25 mouse cellular contexts compared by ENCODE assay signal in genomic region chr5:103497061-103497460, GRCm38 (mm10).
"Had no signal": no experiment of that assay in that cellular context is flagged by ENCODE, and none has a peak within 500 bp of the region (broad histone marks: within the 10 kb centered on the region; RNA-seq: fewer than 3 reads in every experiment).

No protein-coding gene starts in this region.

- ATAC-seq: hindbrain, postnatal 0 days; intestine, embryonic 16.5 days; liver, postnatal 0 days had no signal

- H3K9ac ChIP-seq: heart, embryonic 12.5 days; hindbrain, embryonic 13.5 days; hindbrain, embryonic 15.5 days; kidney, embryonic 15.5 days; limb, embryonic 12.5 days; liver, embryonic 13.5 days; liver, embryonic 15.5 days; liver, postnatal 0 days had no signal

- DNase-seq: gastrocnemius, postnatal 14 days; gastrocnemius, postnatal 36 days; heart, adult 18-20 months; heart, postnatal 10 days; kidney, adult 11 months; kidney, adult 2 months; kidney, adult 9 months; kidney, postnatal 14 days; kidney, postnatal 36 days; liver; liver, embryonic 13.5 days; liver, postnatal 0 days had no signal

- H3K4me2 ChIP-seq: heart, embryonic 12.5 days; hindbrain, embryonic 13.5 days; hindbrain, embryonic 15.5 days; kidney, embryonic 15.5 days; limb, embryonic 12.5 days; liver, embryonic 11.5 days; liver, embryonic 13.5 days; liver, embryonic 15.5 days had no signal

- H3K9me3 ChIP-seq: heart, embryonic 10.5 days; heart, embryonic 12.5 days; hindbrain, embryonic 13.5 days; hindbrain, embryonic 15.5 days; kidney, embryonic 15.5 days; limb, embryonic 10.5 days; limb, embryonic 12.5 days; liver, embryonic 13.5 days; liver, embryonic 15.5 days had no signal

- H3K27me3 ChIP-seq: heart, embryonic 12.5 days; hindbrain, embryonic 13.5 days; hindbrain, embryonic 15.5 days; kidney, embryonic 15.5 days; limb, embryonic 12.5 days; liver, embryonic 13.5 days; liver, embryonic 15.5 days had no signal

- H3K27ac ChIP-seq: heart, embryonic 10.5 days; hindbrain, embryonic 13.5 days; hindbrain, embryonic 15.5 days; hindbrain, postnatal 0 days; kidney, embryonic 15.5 days; kidney, postnatal 0 days; left cerebral cortex, adult 2 months; limb, embryonic 10.5 days; limb, embryonic 12.5 days; liver, embryonic 13.5 days; liver, embryonic 15.5 days had no signal

- H3K36me3 ChIP-seq: hindbrain, embryonic 15.5 days; liver, embryonic 13.5 days; liver, embryonic 15.5 days had no signal

- H3K4me1 ChIP-seq: heart, embryonic 12.5 days; hindbrain, embryonic 13.5 days; hindbrain, embryonic 15.5 days had no signal

- H3K4me3 ChIP-seq: heart, embryonic 10.5 days; heart, embryonic 12.5 days; hindbrain, embryonic 13.5 days; hindbrain, embryonic 15.5 days; kidney, embryonic 15.5 days; left cerebral cortex, adult 2 months; limb, embryonic 10.5 days; limb, embryonic 12.5 days; liver, embryonic 13.5 days; liver, embryonic 15.5 days had no signal
